Mouse (Mus musculus) heart, postnatal 0 days (tissue): ENCODE results near the gene Olfr76.

Experiments used
- CTCF ChIP-seq: IDR thresholded peaks from 2 replicates; pipeline ENCODE4 v1.5.1; 2016; ENCODE audit warnings: antibody characterized with exemption, control low read depth, low read depth
- EP300 ChIP-seq: IDR thresholded peaks from 2 replicates; pipeline ENCODE4 v1.6.1; 2016; ENCODE audit warnings: antibody characterized with exemption, low read depth

GRCm38 (mm10) chr19:12145452-12145851 lies 22.4 kb upstream of the Olfr76 start:
- TF ChIP-seq EP300, result no peak
- TF ChIP-seq CTCF, result no peak
